Mouse (Mus musculus) olfactory bulb, adult 2 months (tissue): ENCODE results near the gene Fam180a. TPM values are rescaled to one million over a fixed set of nuclear protein-coding genes. Genes with fewer than 3 reads are reported as not detected.

Experiments used
- H3K27ac ChIP-seq: fragments of 200-500 bp; 2 replicates; pipeline ENCODE4 v1.5.1; 2012; ENCODE audit warnings: low read depth, low read length; ENCODE audit not compliant: insufficient read depth
- H3K4me1 ChIP-seq: fragments of 200-500 bp; 2 replicates; pipeline ENCODE4 v1.6.1; 2012; ENCODE audit warnings: low read length; ENCODE audit not compliant: control insufficient read depth, insufficient read depth
- H3K4me3 ChIP-seq: fragments of 200-500 bp; 2 replicates; pipeline ENCODE4 v1.5.1; 2012; ENCODE audit warnings: mild to moderate bottlenecking, low read depth, low read length, moderate library complexity; ENCODE audit not compliant: insufficient read depth
- CTCF ChIP-seq: fragments of 200-500 bp; IDR thresholded peaks from 2 replicates; pipeline ENCODE4 v1.5.1; 2012; ENCODE audit warnings: low read depth, mild to moderate bottlenecking, low read length, moderate library complexity; ENCODE audit not compliant: insufficient read depth
- POLR2A ChIP-seq: fragments of 200-500 bp; IDR thresholded peaks from 2 replicates; pipeline ENCODE4 v1.6.1; 2012; ENCODE audit warnings: mild to moderate bottlenecking, low read depth, low read length, moderate library complexity; ENCODE audit not compliant: insufficient read depth
- WGBS: fragments of 180-500 bp; shearing (Covaris S2); methylation state at CpG from one replicate; pipeline ENCODE4 v1.1.7; 2018; 5-methylcytosine and 5-hydroxymethylcytosine counted together
- polyA plus RNA-seq: library from polyadenylated mRNA; stranded (reverse); fragments of >200 nt; gene quantifications from 2 replicates; pipeline ENCODE4 v1.2.4, GENCODE M21; 2012; ENCODE audit warnings: low replicate concordance; ENCODE audit not compliant: missing spikeins, insufficient read depth, insufficient read length

The Fam180a gene
- polyA plus RNA-seq, 1 experiment = not detected

- Histone ChIP-seq H3K4me3 (no peak overlapping the region), H3K4me1 (peaks cover 11% of the 10 kb centered on the region), H3K27ac (no peak overlapping the region)
- WGBS = 83% methylated on average over 9 of the region's 9 CpGs
- TF ChIP-seq POLR2A (no peak), CTCF (no peak)
Observed at GRCm38 (mm10) chr6:35324306-35324705, 1.6 kb downstream of the Fam180a start.

- Histone ChIP-seq H3K4me1 (peaks cover 11% of the 10 kb centered on the region), H3K27ac (no peak overlapping the region), H3K4me3 (no peak overlapping the region)
- TF ChIP-seq POLR2A (no peak), CTCF (no peak)
- 92% methylated on average over 1 of the region's 1 CpGs for WGBS
Observed at GRCm38 (mm10) chr6:35323046-35323445, 2.9 kb downstream of the Fam180a start.

GRCm38 (mm10) chr6:35321105-35321504 is 4.8 kb downstream of the Fam180a start:
- Histone ChIP-seq H3K4me1 (peaks cover 8% of the 10 kb centered on the region), H3K27ac (no peak overlapping the region), H3K4me3 (no peak overlapping the region)
- TF ChIP-seq CTCF (no peak), POLR2A (no peak)
- 87% methylated on average over 4 of the region's 4 CpGs for WGBS

GRCm38 (mm10) chr6:35319850-35320249 is 6.1 kb downstream of the Fam180a start:
- WGBS = 72% methylated on average over 6 of the region's 6 CpGs
- Histone ChIP-seq H3K4me1 (peaks cover 3% of the 10 kb centered on the region; the same call in 1 of the 2 replicates), H3K27ac (no peak overlapping the region), H3K4me3 (no peak overlapping the region)
- TF ChIP-seq POLR2A (no peak), CTCF (no peak)

GRCm38 (mm10) chr6:35313520-35313919 is 12.4 kb downstream of the Fam180a start:
- WGBS = 95% methylated on average over 8 of the region's 8 CpGs
- Histone ChIP-seq H3K4me1 (no peaks in the 10 kb centered on the region), H3K4me3 (no peak overlapping the region), H3K27ac (no peak overlapping the region)
- TF ChIP-seq CTCF = no peak
- no peak for TF ChIP-seq POLR2A

- H3K4me3 ChIP-seq = no peak overlapping the region
- no peaks in the 10 kb centered on the region for H3K4me1 ChIP-seq
- TF ChIP-seq POLR2A (no peak), CTCF (no peak)
- H3K27ac ChIP-seq = no peak overlapping the region
- WGBS = 81% methylated on average over 7 of the region's 7 CpGs
Observed at GRCm38 (mm10) chr6:35309406-35309805, 16.5 kb downstream of the Fam180a start.

GRCm38 (mm10) chr6:35308037-35308436 is 17.9 kb downstream of the Fam180a start, which contains the start of gene Slc13a4:
Gene Slc13a4 (minus strand): TSS chr6:35308131.
- no peaks in the 10 kb centered on the region for H3K4me1 ChIP-seq
- no peak within 1 kb of the TSS for H3K27ac ChIP-seq
- H3K4me3 ChIP-seq = no peak within 1 kb of the TSS
- TF ChIP-seq POLR2A (no peak), CTCF (no peak)
- 55% methylated on average over 7 of the region's 7 CpGs for WGBS

GRCm38 (mm10) chr6:35307136-35307535 is 18.8 kb downstream of the Fam180a start:
- no peak overlapping the region for H3K4me3 ChIP-seq
- H3K27ac ChIP-seq = no peak overlapping the region
- H3K4me1 ChIP-seq = no peaks in the 10 kb centered on the region
- TF ChIP-seq POLR2A = no peak
- TF ChIP-seq CTCF = 0 out of 2 replicates have a peak, but pooled peaks have one; percentile 21
- 66% methylated on average over 13 of the region's 13 CpGs for WGBS

- Histone ChIP-seq H3K4me3 (no peak overlapping the region), H3K4me1 (no peaks in the 10 kb centered on the region; the same call in 1 of the 2 replicates), H3K27ac (no peak overlapping the region)
- no peak for TF ChIP-seq POLR2A
- TF ChIP-seq CTCF = no peak
- 86% methylated on average over 11 of the region's 11 CpGs for whole genome bisulfite sequencing
Observed at GRCm38 (mm10) chr6:35303355-35303900, 22.5 kb downstream of the Fam180a start.
